Mouse (Mus musculus): Measurements from ENCODE around the gene Tlnrd1. TPM values are rescaled to one million over a fixed set of nuclear protein-coding genes. Genes with fewer than 3 reads are reported as not detected.
A peak's percentile ranks its signal among the peaks of the same experiment; 100 is the strongest.

Tlnrd1 gene
- polyA plus RNA-seq (2012; rRNA removed) = 24.1 and 30.1 TPM in 2 replicates

DNA sequence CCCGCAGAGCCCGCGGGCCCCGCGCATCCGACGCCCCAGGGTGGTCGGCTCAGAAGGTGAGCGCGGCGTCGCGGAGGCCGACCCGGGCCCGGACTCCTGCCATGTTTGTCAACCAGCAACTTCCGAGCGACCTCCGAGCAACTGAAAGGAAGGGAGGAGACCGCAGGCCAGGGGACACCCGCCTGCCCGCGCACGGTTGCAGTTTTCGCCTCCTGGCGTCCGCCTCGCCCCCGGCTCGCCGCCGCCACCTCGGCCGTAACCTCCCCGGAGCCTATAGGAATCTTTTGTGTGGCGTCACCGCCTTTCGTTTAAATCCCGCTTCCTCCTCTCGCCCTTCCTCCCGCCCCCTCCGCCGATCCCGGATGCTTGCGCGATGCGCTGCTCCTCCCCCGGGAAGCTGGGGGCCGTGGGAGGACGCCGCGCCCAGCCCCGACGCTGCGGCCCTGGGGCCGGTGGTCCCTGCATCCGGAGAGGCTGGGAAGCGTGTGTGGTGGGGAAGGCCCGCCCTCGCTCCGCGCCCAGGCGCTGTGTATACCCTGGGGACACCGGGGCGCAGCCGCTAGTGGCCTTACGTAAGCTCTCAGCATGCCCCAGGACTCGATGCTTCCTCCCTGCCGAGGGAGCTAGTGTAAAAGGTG, at the start of gene Tlnrd1, which contains the start of gene Mesd:
Gene Tlnrd1, minus strand, starts transcription at position 285 of the 638 bp plus-strand sequence.
Gene Mesd, plus strand, starts transcription at position 446 of the 638 bp plus-strand sequence.
- peak; percentile 62; the same call in 1 of the 2 replicates for TF ChIP-seq POLR2A (IDR thresholded peaks at IDR 0.05; ENCODE audit: control insufficient read depth, extremely low read depth, insufficient read depth, low read length, poor library complexity)
- no peak for TF ChIP-seq CTCF (IDR thresholded peaks at IDR 0.05; ENCODE audit: borderline replicate concordance, control insufficient read depth, extremely low read depth, insufficient read depth, low read length, poor library complexity)
- WGBS = under 1% methylated on average over 69 of the region's 69 CpGs
- DNase-seq = peak; percentile 85
- H3K4me1 ChIP-seq (replicated peaks; ENCODE audit: control insufficient read depth, insufficient read depth, low read length) = peaks cover 15% of the 10 kb centered on the region
- peak within 1 kb of the TSS; percentile 72 for H3K4me3 ChIP-seq (ENCODE audit: control insufficient read depth, insufficient read depth, low read length)
- no peaks in the 10 kb centered on the region for H3K36me3 ChIP-seq (ENCODE audit: control insufficient read depth, insufficient read depth, low read length)
- H3K27ac ChIP-seq (ENCODE audit: control insufficient read depth, insufficient read depth, low read length) = peak within 1 kb of the TSS; percentile 39; the same call in 1 of the 2 replicates
- no peaks in the 10 kb centered on the region for H3K27me3 ChIP-seq (ENCODE audit: control insufficient read depth, insufficient read depth, low read length)

GRCm38 (mm10) chr7:83921637-83922036, 37.5 kb upstream of the Tlnrd1 start:
- no peak overlapping the region for H3K27ac ChIP-seq (ENCODE audit: control insufficient read depth, insufficient read depth, low read length)
- no peaks in the 10 kb centered on the region for H3K27me3 ChIP-seq (ENCODE audit: control insufficient read depth, insufficient read depth, low read length)
- 69% methylated on average over 3 of the region's 3 CpGs for WGBS
- TF ChIP-seq CTCF (IDR thresholded peaks at IDR 0.05; ENCODE audit: borderline replicate concordance, control insufficient read depth, extremely low read depth, insufficient read depth, low read length, poor library complexity) = no peak
- TF ChIP-seq POLR2A (IDR thresholded peaks at IDR 0.05; ENCODE audit: control insufficient read depth, extremely low read depth, insufficient read depth, low read length, poor library complexity) = no peak
- no peak for DNase-seq
- no peaks in the 10 kb centered on the region for H3K4me1 ChIP-seq (replicated peaks; ENCODE audit: control insufficient read depth, insufficient read depth, low read length)
- H3K36me3 ChIP-seq (ENCODE audit: control insufficient read depth, insufficient read depth, low read length) = no peaks in the 10 kb centered on the region
- H3K4me3 ChIP-seq (ENCODE audit: control insufficient read depth, insufficient read depth, low read length) = no peak overlapping the region

DNA sequence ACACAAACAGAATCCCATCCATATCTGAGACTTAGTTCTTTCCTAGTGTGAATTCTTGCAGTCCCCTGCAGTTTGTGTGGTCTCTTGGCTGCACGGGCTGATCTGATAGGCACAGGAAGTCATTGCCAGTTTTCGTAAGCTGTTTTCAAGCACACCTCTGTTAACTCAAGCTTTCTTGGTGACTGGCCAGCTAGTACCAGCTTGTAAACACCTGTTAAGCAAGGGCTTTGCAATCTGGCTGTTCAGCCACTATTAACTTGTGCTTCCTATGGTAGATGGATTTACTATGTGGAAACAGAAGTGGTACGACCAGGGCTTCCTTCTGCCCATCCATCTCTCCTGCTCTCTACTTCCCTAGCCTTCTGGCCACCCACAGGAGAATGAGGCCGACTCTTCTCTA, 36.1 kb upstream of the Tlnrd1 start:
- no peak overlapping the region for H3K27ac ChIP-seq (ENCODE audit: control insufficient read depth, insufficient read depth, low read length)
- no peaks in the 10 kb centered on the region for H3K4me1 ChIP-seq (replicated peaks; ENCODE audit: control insufficient read depth, insufficient read depth, low read length)
- no peaks in the 10 kb centered on the region for H3K36me3 ChIP-seq (ENCODE audit: control insufficient read depth, insufficient read depth, low read length)
- no peak for DNase-seq
- H3K4me3 ChIP-seq (ENCODE audit: control insufficient read depth, insufficient read depth, low read length) = no peak overlapping the region
- WGBS = 43% methylated on average over 4 of the region's 4 CpGs
- no peak for TF ChIP-seq CTCF (IDR thresholded peaks at IDR 0.05; ENCODE audit: borderline replicate concordance, control insufficient read depth, extremely low read depth, insufficient read depth, low read length, poor library complexity)
- TF ChIP-seq POLR2A (IDR thresholded peaks at IDR 0.05; ENCODE audit: control insufficient read depth, extremely low read depth, insufficient read depth, low read length, poor library complexity) = no peak
- no peaks in the 10 kb centered on the region for H3K27me3 ChIP-seq (ENCODE audit: control insufficient read depth, insufficient read depth, low read length)

GRCm38 (mm10) chr7:83914566-83914965, 30.5 kb upstream of the Tlnrd1 start:
- H3K27me3 ChIP-seq (ENCODE audit: control insufficient read depth, insufficient read depth, low read length) = no peaks in the 10 kb centered on the region
- H3K36me3 ChIP-seq (ENCODE audit: control insufficient read depth, insufficient read depth, low read length) = no peaks in the 10 kb centered on the region
- whole genome bisulfite sequencing = 0% methylated on average over 3 of the region's 3 CpGs
- peaks cover 2% of the 10 kb centered on the region for H3K4me1 ChIP-seq (replicated peaks; ENCODE audit: control insufficient read depth, insufficient read depth, low read length)
- no peak overlapping the region for H3K4me3 ChIP-seq (ENCODE audit: control insufficient read depth, insufficient read depth, low read length)
- no peak overlapping the region for H3K27ac ChIP-seq (ENCODE audit: control insufficient read depth, insufficient read depth, low read length)
- peak; percentile 79 for DNase-seq
- TF ChIP-seq CTCF (IDR thresholded peaks at IDR 0.05; ENCODE audit: borderline replicate concordance, control insufficient read depth, extremely low read depth, insufficient read depth, low read length, poor library complexity) = no peak
- no peak for TF ChIP-seq POLR2A (IDR thresholded peaks at IDR 0.05; ENCODE audit: control insufficient read depth, extremely low read depth, insufficient read depth, low read length, poor library complexity)

GRCm38 (mm10) chr7:83913995-83914394, 29.9 kb upstream of the Tlnrd1 start:
- WGBS = 90% methylated on average over 9 of the region's 9 CpGs
- no peak for DNase-seq
- H3K36me3 ChIP-seq (ENCODE audit: control insufficient read depth, insufficient read depth, low read length) = no peaks in the 10 kb centered on the region
- peaks cover 2% of the 10 kb centered on the region for H3K4me1 ChIP-seq (replicated peaks; ENCODE audit: control insufficient read depth, insufficient read depth, low read length)
- TF ChIP-seq POLR2A (IDR thresholded peaks at IDR 0.05; ENCODE audit: control insufficient read depth, extremely low read depth, insufficient read depth, low read length, poor library complexity) (no peak), CTCF (IDR thresholded peaks at IDR 0.05; ENCODE audit: borderline replicate concordance, control insufficient read depth, extremely low read depth, insufficient read depth, low read length, poor library complexity) (no peak)
- no peak overlapping the region for H3K4me3 ChIP-seq (ENCODE audit: control insufficient read depth, insufficient read depth, low read length)
- no peak overlapping the region for H3K27ac ChIP-seq (ENCODE audit: control insufficient read depth, insufficient read depth, low read length)
- H3K27me3 ChIP-seq (ENCODE audit: control insufficient read depth, insufficient read depth, low read length) = no peaks in the 10 kb centered on the region

DNA sequence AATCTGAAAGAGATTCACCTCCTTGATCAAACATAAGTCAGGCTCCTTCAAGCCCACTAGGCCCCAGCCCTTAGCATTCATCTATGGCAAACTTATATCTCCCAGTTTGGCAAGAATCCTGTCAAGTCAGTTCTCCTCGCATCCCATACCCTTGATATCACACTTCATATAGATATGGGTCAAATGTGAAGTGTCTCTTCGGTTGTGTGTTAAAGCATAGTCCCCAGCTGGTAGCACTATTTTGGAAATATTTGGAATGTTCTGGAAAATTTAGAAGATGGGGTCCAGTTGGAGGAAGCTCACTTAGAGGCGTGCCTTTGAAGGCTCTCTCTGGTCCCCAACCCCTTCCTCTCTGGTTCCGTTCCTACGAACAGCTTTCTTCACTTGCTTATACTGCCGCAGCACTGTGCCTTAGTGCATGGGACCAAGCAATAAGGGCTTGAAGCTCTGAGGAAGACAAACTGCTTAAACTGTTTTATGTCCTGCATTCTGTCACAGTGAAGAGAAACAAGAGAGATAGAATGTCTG, 29.4 kb upstream of the Tlnrd1 start:
- DNase-seq = no peak
- no peak overlapping the region for H3K4me3 ChIP-seq (ENCODE audit: control insufficient read depth, insufficient read depth, low read length)
- H3K4me1 ChIP-seq (replicated peaks; ENCODE audit: control insufficient read depth, insufficient read depth, low read length) = peaks cover 2% of the 10 kb centered on the region
- H3K36me3 ChIP-seq (ENCODE audit: control insufficient read depth, insufficient read depth, low read length) = no peaks in the 10 kb centered on the region
- no peak overlapping the region for H3K27ac ChIP-seq (ENCODE audit: control insufficient read depth, insufficient read depth, low read length)
- no peak for TF ChIP-seq POLR2A (IDR thresholded peaks at IDR 0.05; ENCODE audit: control insufficient read depth, extremely low read depth, insufficient read depth, low read length, poor library complexity)
- no peak for TF ChIP-seq CTCF (IDR thresholded peaks at IDR 0.05; ENCODE audit: borderline replicate concordance, control insufficient read depth, extremely low read depth, insufficient read depth, low read length, poor library complexity)
- H3K27me3 ChIP-seq (ENCODE audit: control insufficient read depth, insufficient read depth, low read length) = no peaks in the 10 kb centered on the region
- WGBS = 98% methylated on average over 6 of the region's 6 CpGs
